Mouse (Mus musculus): ENCODE measurements around the gene Pik3cd. TPM values are rescaled to one million over a fixed set of nuclear protein-coding genes. Genes with fewer than 3 reads are reported as not detected.

Pik3cd gene
- polyA plus RNA-seq, 1 experiment from 2014 or later = 8.8 TPM

DNA sequence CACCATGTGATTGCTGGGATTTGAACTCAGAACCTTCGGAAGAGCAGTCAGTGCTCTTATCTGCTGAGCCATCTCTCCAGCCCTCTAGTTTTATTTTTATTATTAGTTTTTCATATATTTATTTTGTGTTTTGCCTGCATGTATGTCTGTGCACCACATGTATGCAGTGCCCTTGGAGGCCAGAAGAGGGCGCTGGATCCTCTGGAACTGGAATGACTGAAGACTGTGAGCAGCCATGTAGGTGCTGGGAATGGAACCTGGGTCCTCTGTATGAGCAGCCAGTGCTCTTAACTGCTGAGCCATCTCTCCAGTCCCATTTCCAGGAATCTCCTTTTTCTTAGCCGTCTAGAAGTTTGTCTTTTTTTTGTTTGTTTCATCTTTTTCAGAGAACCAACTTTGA, 97.9 kb downstream of the Pik3cd start:
- Histone ChIP-seq H3K27me3 (ENCODE audit: control insufficient read depth, insufficient read depth, low read depth, low read length) (no peaks in the 10 kb centered on the region), H3K4me3 (ENCODE audit: low read depth, low read length) (no peak overlapping the region), H3K9ac (ENCODE audit: low read depth, low read length) (no peak overlapping the region), H3K36me3 (ENCODE audit: control insufficient read depth, insufficient read depth) (no peaks in the 10 kb centered on the region), H3K27ac (ENCODE audit: low read length) (no peak overlapping the region), H3K9me3 (replicated peaks; ENCODE audit: control insufficient read depth, low read length) (no peaks in the 10 kb centered on the region), H3K4me1 (ENCODE audit: control insufficient read depth, low read depth, low read length) (no peaks in the 10 kb centered on the region; the same call in 1 of the 2 replicates), H3K4me2 (ENCODE audit: low read depth, low read length) (no peak overlapping the region)
- no peak for ATAC-seq (ENCODE audit: low read depth)
- WGBS (ENCODE audit: insufficient replicate concordance) = 65% methylated on average over 3 of the region's 3 CpGs

- H3K9me3 ChIP-seq (replicated peaks; ENCODE audit: control insufficient read depth, low read length) = no peaks in the 10 kb centered on the region
These were observed 98.5 kb downstream of the Pik3cd start for GRCm38 (mm10) chr4:149603860-149604259.

GRCm38 (mm10) chr4:149602236-149602635, 100.1 kb downstream of the Pik3cd start:
- Histone ChIP-seq H3K27me3 (ENCODE audit: control insufficient read depth, insufficient read depth, low read depth, low read length) (no peaks in the 10 kb centered on the region; the same call in 1 of the 2 replicates), H3K27ac (ENCODE audit: low read length) (no peak overlapping the region), H3K36me3 (ENCODE audit: control insufficient read depth, insufficient read depth) (no peaks in the 10 kb centered on the region), H3K4me3 (ENCODE audit: low read depth, low read length) (no peak overlapping the region), H3K4me1 (ENCODE audit: control insufficient read depth, low read depth, low read length) (no peaks in the 10 kb centered on the region; the same call in 1 of the 2 replicates), H3K9ac (ENCODE audit: low read depth, low read length) (no peak overlapping the region), H3K4me2 (ENCODE audit: low read depth, low read length) (no peak overlapping the region), H3K9me3 (replicated peaks; ENCODE audit: control insufficient read depth, low read length) (no peaks in the 10 kb centered on the region)
- no peak for ATAC-seq (ENCODE audit: low read depth)
- 46% methylated on average over 7 of the region's 7 CpGs for WGBS (ENCODE audit: insufficient replicate concordance)

More at GRCm38 (mm10) chr4:149603860-149604259, 98.5 kb downstream of the Pik3cd start:
- Histone ChIP-seq H3K36me3 (ENCODE audit: control insufficient read depth, insufficient read depth) (no peaks in the 10 kb centered on the region), H3K4me3 (ENCODE audit: low read depth, low read length) (no peak overlapping the region), H3K27me3 (ENCODE audit: control insufficient read depth, insufficient read depth, low read depth, low read length) (no peaks in the 10 kb centered on the region), H3K4me2 (ENCODE audit: low read depth, low read length) (no peak overlapping the region), H3K27ac (ENCODE audit: low read length) (no peak overlapping the region), H3K9ac (ENCODE audit: low read depth, low read length) (no peak overlapping the region), H3K4me1 (ENCODE audit: control insufficient read depth, low read depth, low read length) (no peaks in the 10 kb centered on the region; the same call in 1 of the 2 replicates)
- WGBS (ENCODE audit: insufficient replicate concordance) = 17% methylated on average over 1 of the region's 1 CpGs
- no peak for ATAC-seq (ENCODE audit: low read depth)

GRCm38 (mm10) chr4:149601484-149601883, 100.9 kb downstream of the Pik3cd start:
- no peaks in the 10 kb centered on the region for H3K9me3 ChIP-seq (replicated peaks; ENCODE audit: control insufficient read depth, low read length)
- ATAC-seq (ENCODE audit: low read depth) = no peak
- no peak overlapping the region for H3K27ac ChIP-seq (ENCODE audit: low read length)
- H3K4me2 ChIP-seq (ENCODE audit: low read depth, low read length) = no peak overlapping the region
- H3K4me1 ChIP-seq (ENCODE audit: control insufficient read depth, low read depth, low read length) = no peaks in the 10 kb centered on the region; the same call in 1 of the 2 replicates
- no peak overlapping the region for H3K4me3 ChIP-seq (ENCODE audit: low read depth, low read length)
- WGBS (ENCODE audit: insufficient replicate concordance) = 37% methylated on average over 4 of the region's 4 CpGs
- no peaks in the 10 kb centered on the region for H3K36me3 ChIP-seq (ENCODE audit: control insufficient read depth, insufficient read depth)
- no peak overlapping the region for H3K9ac ChIP-seq (ENCODE audit: low read depth, low read length)
- H3K27me3 ChIP-seq (ENCODE audit: control insufficient read depth, insufficient read depth, low read depth, low read length) = no peaks in the 10 kb centered on the region; the same call in 1 of the 2 replicates

GRCm38 (mm10) chr4:149600130-149600529, 102.2 kb downstream of the Pik3cd start:
- H3K9me3 ChIP-seq (replicated peaks; ENCODE audit: control insufficient read depth, low read length) = no peaks in the 10 kb centered on the region
- WGBS (ENCODE audit: insufficient replicate concordance) = 53% methylated on average over 4 of the region's 4 CpGs
- H3K4me3 ChIP-seq (ENCODE audit: low read depth, low read length) = no peak overlapping the region

DNA sequence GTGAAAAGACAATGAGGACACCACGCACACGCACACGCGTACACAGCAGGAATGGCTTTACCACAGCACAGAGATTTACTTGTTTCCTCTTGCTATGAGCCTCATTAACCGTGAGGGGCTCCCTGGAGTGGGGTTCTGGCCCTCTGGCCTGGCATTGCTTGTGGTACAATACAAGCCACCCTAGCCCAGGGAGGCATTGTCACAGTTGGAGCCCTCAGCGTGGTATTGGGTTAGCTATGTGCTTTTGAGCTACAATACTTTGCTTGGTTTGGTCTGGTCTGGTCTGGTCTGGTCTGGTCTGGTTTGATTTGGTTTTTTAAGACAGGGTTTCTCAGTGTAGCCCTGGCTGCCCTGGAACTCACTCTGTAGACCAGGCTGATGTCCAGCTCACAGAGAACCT, 102.8 kb downstream of the Pik3cd start:
- WGBS (ENCODE audit: insufficient replicate concordance) = 73% methylated on average over 6 of the region's 6 CpGs
- Histone ChIP-seq H3K4me2 (ENCODE audit: low read depth, low read length) (no peak overlapping the region), H3K4me3 (ENCODE audit: low read depth, low read length) (no peak overlapping the region), H3K27ac (ENCODE audit: low read length) (no peak overlapping the region), H3K36me3 (ENCODE audit: control insufficient read depth, insufficient read depth) (no peaks in the 10 kb centered on the region), H3K9ac (ENCODE audit: low read depth, low read length) (no peak overlapping the region), H3K4me1 (ENCODE audit: control insufficient read depth, low read depth, low read length) (no peaks in the 10 kb centered on the region; the same call in 1 of the 2 replicates), H3K9me3 (replicated peaks; ENCODE audit: control insufficient read depth, low read length) (no peaks in the 10 kb centered on the region), H3K27me3 (ENCODE audit: control insufficient read depth, insufficient read depth, low read depth, low read length) (no peaks in the 10 kb centered on the region; the same call in 1 of the 2 replicates)
- no peak for ATAC-seq (ENCODE audit: low read depth)

More at GRCm38 (mm10) chr4:149600130-149600529, 102.2 kb downstream of the Pik3cd start:
- no peak for ATAC-seq (ENCODE audit: low read depth)
- no peak overlapping the region for H3K9ac ChIP-seq (ENCODE audit: low read depth, low read length)
- no peak overlapping the region for H3K27ac ChIP-seq (ENCODE audit: low read length)
- no peak overlapping the region for H3K4me2 ChIP-seq (ENCODE audit: low read depth, low read length)
- no peaks in the 10 kb centered on the region; the same call in 1 of the 2 replicates for H3K27me3 ChIP-seq (ENCODE audit: control insufficient read depth, insufficient read depth, low read depth, low read length)
- H3K4me1 ChIP-seq (ENCODE audit: control insufficient read depth, low read depth, low read length) = no peaks in the 10 kb centered on the region; the same call in 1 of the 2 replicates
- H3K36me3 ChIP-seq (ENCODE audit: control insufficient read depth, insufficient read depth) = no peaks in the 10 kb centered on the region

Small RNA genes within 50 kb of the gene (microRNA-seq; reads per million reads assigned to microRNA genes)
- gene Mir7023 = 0.74 reads per million

Other genes starting within 250 kb of the Pik3cd start
- gene Rbp7, start 247.6 kb downstream of the Pik3cd start, polyA plus RNA-seq (2015; fragmentation: Nextera tagmentation; extraction: Ambion mirVana) = 0.14 TPM in 1 of 2 replicates, not detected in the other
- gene Tmem274, start 225.2 kb downstream of the Pik3cd start, polyA plus RNA-seq (2015; fragmentation: Nextera tagmentation; extraction: Ambion mirVana) = 0.14 TPM in 1 of 2 replicates, not detected in the other
- 4.7 and 5.2 TPM in 2 replicates for gene Nmnat1, start 217.4 kb downstream of the Pik3cd start, polyA plus RNA-seq (2015; fragmentation: Nextera tagmentation; extraction: Ambion mirVana)
- gene Lzic, start 217.3 kb downstream of the Pik3cd start, polyA plus RNA-seq (2015; fragmentation: Nextera tagmentation; extraction: Ambion mirVana) = 9.1 and 9.7 TPM in 2 replicates
- gene Ctnnbip1, start 184.3 kb downstream of the Pik3cd start, polyA plus RNA-seq (2015; fragmentation: Nextera tagmentation; extraction: Ambion mirVana) = 7.2 and 8.4 TPM in 2 replicates
- 1.1 and 1.4 TPM in 2 replicates for gene Clstn1, start 116.1 kb downstream of the Pik3cd start, polyA plus RNA-seq (2015; fragmentation: Nextera tagmentation; extraction: Ambion mirVana)
- gene Tmem201, start 35.5 kb upstream of the Pik3cd start, polyA plus RNA-seq (2015; fragmentation: Nextera tagmentation; extraction: Ambion mirVana) = 5.4 and 6.5 TPM in 2 replicates
- 10.7 and 11.3 TPM in 2 replicates for gene Slc25a33, start 71.7 kb upstream of the Pik3cd start, polyA plus RNA-seq (2015; fragmentation: Nextera tagmentation; extraction: Ambion mirVana)